In genomic region chr10:67285176-67285814, GRCm38 (mm10) we compare ENCODE assay signal across 8 mouse cellular contexts. TPM values are rescaled to one million over a fixed set of nuclear protein-coding genes. Genes with fewer than 3 reads are reported as not detected.
DNase-seq lines count a peak whose midpoint lies in the region; ATAC-seq and TF ChIP-seq lines count a peak whose summit lies in the region.

TSS of gene Nrbf2 (minus strand) at chr10:67285305.

- H3K36me3 ChIP-seq in embryonic facial prominence, embryonic 14.5 days (ENCODE audit: control insufficient read depth, insufficient read depth, low read length) = no peaks in the 10 kb centered on the region
- H3K36me3 ChIP-seq in limb, embryonic 14.5 days (ENCODE audit: control insufficient read depth, insufficient read depth, low read length) = no peaks in the 10 kb centered on the region
- H3K36me3 ChIP-seq in midbrain, postnatal 0 days (ENCODE audit: insufficient read depth, low read length) = no peaks in the 10 kb centered on the region

- 10% methylated on average over 7 of the region's 52 CpGs for WGBS in embryonic facial prominence, embryonic 14.5 days
- WGBS in limb, embryonic 14.5 days = 6% methylated on average over 19 of the region's 52 CpGs
- 3% methylated on average over 41 of the region's 52 CpGs for WGBS in midbrain, postnatal 0 days

- peak within 1 kb of the TSS; percentile 83 for H3K27ac ChIP-seq in embryonic facial prominence, embryonic 14.5 days (replicated peaks; ENCODE audit: low read depth, low read length)
- H3K27ac ChIP-seq in limb, embryonic 14.5 days (replicated peaks; ENCODE audit: low read depth, low read length) = peak within 1 kb of the TSS; percentile 74; the same call in 1 of the 2 replicates
- H3K27ac ChIP-seq in midbrain, postnatal 0 days (ENCODE audit: low read depth, low read length) = peak within 1 kb of the TSS; percentile 74

- H3K9ac ChIP-seq in embryonic facial prominence, embryonic 14.5 days (ENCODE audit: low read depth, low read length) = peak within 1 kb of the TSS; percentile 91
- H3K9ac ChIP-seq in limb, embryonic 14.5 days (ENCODE audit: low read depth, low read length, severe bottlenecking) = peak within 1 kb of the TSS; percentile 79
- peak within 1 kb of the TSS; percentile 86 for H3K9ac ChIP-seq in midbrain, postnatal 0 days (replicated peaks; ENCODE audit: low read length, poor library complexity, severe bottlenecking)

- no peaks in the 10 kb centered on the region for H3K27me3 ChIP-seq in embryonic facial prominence, embryonic 14.5 days (replicated peaks; ENCODE audit: control insufficient read depth, insufficient read depth, low read length)
- H3K27me3 ChIP-seq in limb, embryonic 14.5 days (ENCODE audit: control insufficient read depth, insufficient read depth, low read length) = no peaks in the 10 kb centered on the region
- H3K27me3 ChIP-seq in midbrain, postnatal 0 days (ENCODE audit: insufficient read depth, low read length) = no peaks in the 10 kb centered on the region

- TF ChIP-seq CTCF in midbrain, postnatal 0 days (IDR thresholded peaks at IDR 0.05) = peak; percentile 36

- H3K4me1 ChIP-seq in embryonic facial prominence, embryonic 14.5 days (ENCODE audit: control insufficient read depth, insufficient read depth, low read length) = peaks cover 10% of the 10 kb centered on the region
- H3K4me1 ChIP-seq in limb, embryonic 14.5 days (ENCODE audit: control insufficient read depth, insufficient read depth, low read length) = peaks cover 14% of the 10 kb centered on the region
- peaks cover 3% of the 10 kb centered on the region; the same call in 1 of the 2 replicates for H3K4me1 ChIP-seq in midbrain, postnatal 0 days (ENCODE audit: insufficient read depth, low read length)

- H3K4me2 ChIP-seq in embryonic facial prominence, embryonic 14.5 days (ENCODE audit: low read depth, low read length) = peak within 1 kb of the TSS; percentile 84
- H3K4me2 ChIP-seq in limb, embryonic 14.5 days (replicated peaks; ENCODE audit: low read depth, low read length, severe bottlenecking) = peak within 1 kb of the TSS; percentile 82
- H3K4me2 ChIP-seq in midbrain, postnatal 0 days (ENCODE audit: low read depth, low read length, poor library complexity, severe bottlenecking) = peak within 1 kb of the TSS; percentile 92

- no peaks in the 10 kb centered on the region for H3K9me3 ChIP-seq in embryonic facial prominence, embryonic 14.5 days (ENCODE audit: control insufficient read depth, low read length)
- H3K9me3 ChIP-seq in limb, embryonic 14.5 days (ENCODE audit: control insufficient read depth, low read length) = no peaks in the 10 kb centered on the region
- no peaks in the 10 kb centered on the region for H3K9me3 ChIP-seq in midbrain, postnatal 0 days (ENCODE audit: low read length)

- no peak; the same call in 1 of the 2 replicates for TF ChIP-seq POLR2A in limb, embryonic 14.5 days (IDR thresholded peaks at IDR 0.05; ENCODE audit: borderline replicate concordance, extremely low read depth, insufficient read depth, insufficient read length)

- DNase-seq in 3T3-L1 (ENCODE audit: low read depth, low spot score) = peak; percentile 87
- peak; percentile 55 to 62 for DNase-seq in adrenal gland, postnatal 4 days (ENCODE audit: low spot score in 2 of 2)
- DNase-seq in embryonic facial prominence, embryonic 14.5 days (ENCODE audit: low spot score) = peak; percentile 98
- peak; percentile 86 for DNase-seq in heart, adult 8-10 months (ENCODE audit: low spot score)
- peak; percentile 97 for DNase-seq in kidney, adult 9 months
- peak; percentile 98 for DNase-seq in limb, embryonic 14.5 days (ENCODE audit: low spot score)
- DNase-seq in midbrain, postnatal 0 days (ENCODE audit: low spot score) = peak; percentile 96
- peak; percentile 50 to 72 for DNase-seq in spleen, postnatal 14 days (ENCODE audit: low spot score in 2 of 2)

- ATAC-seq in embryonic facial prominence, embryonic 14.5 days (ENCODE audit: low read depth) = peak; percentile 88
- peak; percentile 92 for ATAC-seq in limb, embryonic 14.5 days (ENCODE audit: low FRiP score, low read depth)
- ATAC-seq in midbrain, postnatal 0 days (ENCODE audit: low FRiP score) = peak; percentile 94

- H3K4me3 ChIP-seq in embryonic facial prominence, embryonic 14.5 days (ENCODE audit: low read depth, low read length) = peak within 1 kb of the TSS; percentile 91
- H3K4me3 ChIP-seq in limb, embryonic 14.5 days (replicated peaks; ENCODE audit: low read length) = peak within 1 kb of the TSS; percentile 84
- peak within 1 kb of the TSS; percentile 93 for H3K4me3 ChIP-seq in midbrain, postnatal 0 days (ENCODE audit: low read depth, low read length)

RNA-seq across cellular contexts. Expression of gene Nrbf2, which starts in this region (rescaled TPM):
- 10 to 100 TPM; 15.5 to 16.3 TPM for total RNA-seq in adrenal gland, postnatal 4 days (2021)
- polyA plus RNA-seq in embryonic facial prominence, embryonic 14.5 days (2014; fragmentation: Nextera tagmentation; extraction: Ambion mirVana) = 39.2 and 40.5 TPM in 2 replicates
- 1 to 10 TPM; 6.8 to 9.4 (median 7.0) TPM for total RNA-seq in heart, adult 8-10 months (2022)
- 12.5 and 16.8 TPM in 2 replicates for polyA plus RNA-seq in limb, embryonic 14.5 days (2012; rRNA removed)
- 38.7 and 41.4 TPM in 2 replicates for polyA plus RNA-seq in limb, embryonic 14.5 days (2014; fragmentation: Nextera tagmentation; extraction: Ambion mirVana)
- 15.5 and 17.3 TPM in 2 replicates for total RNA-seq in midbrain, postnatal 0 days (2014; rRNA removed)
- 34.4 and 36.1 TPM in 2 replicates for polyA plus RNA-seq in midbrain, postnatal 0 days (2015; fragmentation: Nextera tagmentation; extraction: Ambion mirVana)

Comparison
In these comparisons a context has a peak if more than half of its experiments do, and no peak if none do; other contexts are left out.
1. Peak in every context shown above with its lines: DNase-seq, ATAC-seq, H3K4me3 ChIP-seq and H3K27ac ChIP-seq.